Mouse (Mus musculus) myocyte (in vitro differentiated cells): Measurements from ENCODE around the gene Zfp280b. TPM values are rescaled to one million over a fixed set of nuclear protein-coding genes. Genes with fewer than 3 reads are reported as not detected.
A peak's percentile ranks its signal among the peaks of the same experiment; 100 is the strongest.
"Not testable (repeated sequence)": the region's sequence is repeated elsewhere in the genome, so short reads cannot be mapped to it uniquely, and the experiment has no call there.

Source experiments
- H3K27me3 ChIP-seq: one replicate; pipeline ENCODE4 v1.6.1; 2011; ENCODE audit not compliant: control insufficient read depth, insufficient read depth, insufficient read length
- H3K36me3 ChIP-seq: one replicate; pipeline ENCODE4 v1.6.1; 2011; ENCODE audit not compliant: control insufficient read depth, insufficient read depth
- H3K4me2 ChIP-seq: one replicate; pipeline ENCODE4 v1.6.1; 2011; ENCODE audit warnings: low read depth, control low read depth
- H3K4me3 ChIP-seq: one replicate; pipeline ENCODE4 v1.5.1; 2011; ENCODE audit warnings: mild to moderate bottlenecking, control low read depth, moderate library complexity
- H3K79me2 ChIP-seq: one replicate; pipeline ENCODE4 v1.6.1; 2011; ENCODE audit not compliant: control insufficient read depth, insufficient read depth
- H3ac ChIP-seq: one replicate; pipeline ENCODE4 v1.6.1; 2011; ENCODE audit not compliant: control insufficient read depth, insufficient read length
- CEBPB ChIP-seq: IDR thresholded peaks from 2 replicates; pipeline ENCODE4 v1.6.1; 2011; ENCODE audit warnings: mild to moderate bottlenecking, moderate library complexity; ENCODE audit not compliant: poor library complexity, insufficient read depth, severe bottlenecking
- E2F4 ChIP-seq: IDR thresholded peaks from one replicate; pipeline ENCODE4 v1.6.1; 2011; ENCODE audit warnings: mild to moderate bottlenecking, control low read depth, moderate library complexity; ENCODE audit not compliant: insufficient read depth
- MAX ChIP-seq: IDR thresholded peaks from one replicate; pipeline ENCODE4 v1.6.1; 2011; ENCODE audit warnings: low read depth, mild to moderate bottlenecking, control low read depth
- MYOD1 ChIP-seq, 3 experiments: IDR thresholded peaks; one replicate each; pipeline ENCODE4 v1.6.1; 2011; ENCODE audit warnings: control low read depth in 2 of 3, low read depth in 2 of 3, mild to moderate bottlenecking in 2 of 3, moderate library complexity in 1 of 3; ENCODE audit not compliant: insufficient read length in 2 of 3, control insufficient read depth in 1 of 3
- MYOG ChIP-seq, 3 experiments: IDR thresholded peaks; one replicate each; pipeline ENCODE4 v1.6.1; 2011; ENCODE audit warnings: control low read depth in 2 of 3, low read depth in 2 of 3, mild to moderate bottlenecking in 2 of 3; ENCODE audit not compliant: insufficient read length in 2 of 3, control insufficient read depth in 1 of 3, insufficient read depth in 1 of 3
- POLR2A ChIP-seq: IDR thresholded peaks from one replicate; pipeline ENCODE4 v1.6.1; 2011; ENCODE audit warnings: low read depth, mild to moderate bottlenecking, control low read depth, moderate library complexity; ENCODE audit not compliant: insufficient read length
- POLR2AphosphoS2 ChIP-seq: IDR thresholded peaks from one replicate; pipeline ENCODE4 v1.6.1; 2011; ENCODE audit warnings: low read depth, control low read depth; ENCODE audit not compliant: insufficient read length
- REST ChIP-seq: IDR thresholded peaks from one replicate; pipeline ENCODE4 v1.6.1; 2011; ENCODE audit warnings: mild to moderate bottlenecking, control low read depth, moderate library complexity; ENCODE audit not compliant: insufficient read depth, insufficient read length
- SRF ChIP-seq: IDR thresholded peaks from one replicate; pipeline ENCODE4 v1.6.1; 2011; ENCODE audit warnings: low read depth; ENCODE audit not compliant: control insufficient read depth, insufficient read length
- TCF12 ChIP-seq: IDR thresholded peaks from one replicate; pipeline ENCODE4 v1.6.1; 2011; ENCODE audit warnings: mild to moderate bottlenecking, control low read depth; ENCODE audit not compliant: poor library complexity, insufficient read depth, severe bottlenecking
- TCF3 ChIP-seq: IDR thresholded peaks from one replicate; pipeline ENCODE4 v1.6.1; 2011; ENCODE audit warnings: low read depth, control low read depth; ENCODE audit not compliant: insufficient read length
- USF1 ChIP-seq: IDR thresholded peaks from one replicate; pipeline ENCODE4 v1.6.1; 2011; ENCODE audit warnings: low read depth, mild to moderate bottlenecking, control low read depth, moderate library complexity
- polyA plus RNA-seq: library from polyadenylated mRNA; unstranded; fragments of >200 nt; fragmentation: generic; extraction: Trizol; gene quantifications from one replicate; pipeline ENCODE4 v1.2.1, GENCODE M21; 2012; ENCODE audit warnings: missing spikeins

The Zfp280b gene
- polyA plus RNA-seq, 1 experiment, result 5.7 TPM

GRCm38 (mm10) chr10:76048967-76049366 is 16.5 kb downstream of the Zfp280b start:
- Histone ChIP-seq H3K36me3 (no peaks in the 10 kb centered on the region), H3K4me3 (no peak overlapping the region), H3ac (no peak overlapping the region), H3K4me2 (no peak overlapping the region), H3K79me2 (no peaks in the 10 kb centered on the region), H3K27me3 (no peaks in the 10 kb centered on the region)
- no peak for TF ChIP-seq MAX
- no peak for TF ChIP-seq POLR2AphosphoS2
- TF ChIP-seq MYOG (IDR thresholded peaks at IDR 0.05; ENCODE audit: control insufficient read depth in 1 of 3, insufficient read depth in 1 of 3, insufficient read length in 2 of 3, low read depth in 2 of 3), result no peak
- TF ChIP-seq REST, result no peak
- TF ChIP-seq SRF, result no peak
- TF ChIP-seq E2F4, result no peak

- TF ChIP-seq USF1, result no peak
- TF ChIP-seq POLR2AphosphoS2, result no peak
- no peak for TF ChIP-seq REST
- no peak for TF ChIP-seq MYOG (IDR thresholded peaks at IDR 0.05; ENCODE audit: control insufficient read depth in 1 of 3, insufficient read depth in 1 of 3, insufficient read length in 2 of 3, low read depth in 2 of 3)
- TF ChIP-seq E2F4, result no peak
- no peak for TF ChIP-seq TCF3
- TF ChIP-seq CEBPB, result no peak
- no peak for TF ChIP-seq SRF
- TF ChIP-seq MAX, result no peak
- TF ChIP-seq TCF12, result no peak
- TF ChIP-seq MYOD1 (IDR thresholded peaks at IDR 0.05; ENCODE audit: control insufficient read depth in 1 of 3, insufficient read length in 2 of 3, low read depth in 2 of 3), result no peak
- no peak for TF ChIP-seq POLR2A
- no peaks in the 10 kb centered on the region for H3K36me3 ChIP-seq
- H3K27me3 ChIP-seq, result no peaks in the 10 kb centered on the region
- no peak overlapping the region for H3K4me2 ChIP-seq
- no peak overlapping the region for H3K4me3 ChIP-seq
- H3K79me2 ChIP-seq, result no peaks in the 10 kb centered on the region
- H3ac ChIP-seq, result no peak overlapping the region
Observed at GRCm38 (mm10) chr10:76051860-76052259, 19.4 kb downstream of the Zfp280b start.

DNA sequence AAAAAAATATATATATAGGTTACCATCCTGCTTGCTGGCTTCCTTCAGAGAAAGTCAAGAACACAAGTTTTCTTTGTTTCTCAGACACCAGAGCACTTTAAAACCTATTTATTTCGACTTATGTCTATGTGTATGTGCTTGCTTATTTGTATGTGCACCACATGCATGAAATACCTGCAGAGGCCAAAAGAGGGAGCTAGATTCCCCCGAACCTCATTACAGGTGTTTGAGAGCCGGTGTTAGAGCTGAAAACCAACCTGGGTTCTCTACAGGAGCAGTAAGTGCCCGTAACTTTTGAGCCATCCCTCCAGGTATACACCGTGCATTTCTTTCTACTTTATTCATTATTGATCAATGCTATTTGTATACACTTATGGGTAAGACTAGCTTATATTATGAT is 30.0 kb downstream of the Zfp280b start:
- Histone ChIP-seq H3K27me3 (peaks cover 4% of the 10 kb centered on the region), H3ac (no peak overlapping the region), H3K36me3 (no peaks in the 10 kb centered on the region), H3K4me2 (no peak overlapping the region), H3K4me3 (no peak overlapping the region), H3K79me2 (no peaks in the 10 kb centered on the region)
- TF ChIP-seq MAX (no peak), E2F4 (no peak), SRF (no peak)

GRCm38 (mm10) chr10:76067674-76068613 is 35.5 kb downstream of the Zfp280b start:
- Histone ChIP-seq H3K36me3 (no peaks in the 10 kb centered on the region), H3K4me3 (no peak overlapping the region), H3ac (no peak overlapping the region), H3K27me3 (peaks cover 4% of the 10 kb centered on the region), H3K79me2 (no peaks in the 10 kb centered on the region), H3K4me2 (peak overlapping the region; percentile 44)
- TF ChIP-seq POLR2A, result no peak
- TF ChIP-seq TCF12, result peak; percentile 24
- no peak for TF ChIP-seq POLR2AphosphoS2
- TF ChIP-seq E2F4, result no peak
- TF ChIP-seq MAX, result no peak
- no peak for TF ChIP-seq REST
- TF ChIP-seq MYOG (IDR thresholded peaks at IDR 0.05; ENCODE audit: control insufficient read depth in 1 of 3, insufficient read depth in 1 of 3, insufficient read length in 2 of 3, low read depth in 2 of 3), result peak in 1 of 3 experiments; percentile 61
- TF ChIP-seq SRF, result no peak
- TF ChIP-seq CEBPB, result 0 out of 2 replicates have a peak, but pooled peaks have one; percentile 26
- TF ChIP-seq TCF3, result peak; percentile 20
- TF ChIP-seq MYOD1 (IDR thresholded peaks at IDR 0.05; ENCODE audit: control insufficient read depth in 1 of 3, insufficient read length in 2 of 3, low read depth in 2 of 3), result peak in 2 of 3 experiments; percentile 31 to 56
- TF ChIP-seq USF1, result no peak

GRCm38 (mm10) chr10:76072080-76072479 is 39.6 kb downstream of the Zfp280b start:
- peak; percentile 58 for TF ChIP-seq USF1
- H3K36me3 ChIP-seq, H3K79me2 ChIP-seq, H3K4me3 ChIP-seq, H3ac ChIP-seq, H3K27me3 ChIP-seq, H3K4me2 ChIP-seq: not testable (repeated sequence)

DNA sequence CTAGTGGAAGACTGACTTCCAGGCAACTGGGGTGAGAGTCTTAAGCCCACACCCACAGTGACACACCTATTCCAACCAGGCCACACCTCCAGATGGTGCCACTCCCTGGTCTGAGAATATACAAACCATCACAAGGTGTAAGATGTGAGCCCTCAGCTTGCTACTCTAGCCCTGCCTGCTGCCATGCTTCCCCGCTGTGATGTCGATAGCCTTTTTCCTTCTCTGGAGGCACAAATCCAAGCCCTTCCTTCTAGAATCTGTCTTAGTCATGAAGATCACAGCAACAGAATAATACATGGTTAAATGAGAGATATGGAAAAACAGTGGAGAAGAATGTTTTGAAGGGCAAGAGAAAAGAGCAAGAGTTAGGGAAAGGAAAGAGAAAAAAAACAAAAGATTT is 44.6 kb downstream of the Zfp280b start:
- H3ac ChIP-seq, H3K36me3 ChIP-seq, H3K79me2 ChIP-seq, H3K4me2 ChIP-seq, H3K27me3 ChIP-seq, H3K4me3 ChIP-seq: not testable (repeated sequence)
